Mouse (Mus musculus): ENCODE results near the gene Mpp6. TPM values are rescaled to one million over a fixed set of nuclear protein-coding genes. Genes with fewer than 3 reads are reported as not detected.

Gene Mpp6
- polyA plus RNA-seq, 1 experiment from 2014 or later: 65.2 TPM

DNA sequence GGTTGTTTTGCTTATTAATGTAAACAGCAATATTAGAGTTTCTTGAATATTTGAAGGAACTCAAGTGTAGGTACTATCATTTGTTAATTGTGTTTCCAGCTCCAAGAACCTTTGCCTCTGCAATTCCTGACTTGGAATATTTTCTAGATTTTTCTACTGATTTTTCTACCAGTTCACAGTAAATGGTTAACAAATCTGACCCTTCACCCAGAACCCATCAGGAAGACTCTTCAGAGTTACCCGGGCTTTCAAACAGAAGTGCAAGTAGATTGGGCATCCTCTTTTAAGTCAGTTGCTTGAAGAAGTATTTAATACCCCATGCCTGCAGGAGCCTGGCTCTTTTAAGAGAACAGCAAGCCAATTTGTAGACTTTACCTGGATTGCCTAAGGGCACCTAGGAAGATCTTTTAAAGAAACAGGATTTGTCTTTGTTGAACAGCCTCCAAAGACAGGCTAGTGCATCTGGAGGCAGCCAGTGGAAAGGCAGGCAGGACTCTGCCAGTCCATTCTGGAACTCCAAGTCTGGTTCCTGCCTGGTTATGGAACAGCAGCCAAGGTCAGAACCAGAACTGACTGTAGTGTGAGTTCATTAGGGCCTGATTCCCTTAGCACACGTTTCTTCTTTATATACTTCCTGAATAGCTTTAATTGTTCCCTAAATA is 104.8 kb downstream of the Mpp6 start:
- 77% methylated on average over 2 of the region's 2 CpGs for WGBS
- Histone ChIP-seq H3K9ac (no peak overlapping the region), H3K4me3 (replicated peaks; ENCODE audit: low read length) (no peak overlapping the region), H3K9me3 (ENCODE audit: control insufficient read depth, low read length) (no peaks in the 10 kb centered on the region), H3K27me3 (ENCODE audit: control insufficient read depth, insufficient read depth, low read length) (no peaks in the 10 kb centered on the region), H3K4me1 (replicated peaks; ENCODE audit: control insufficient read depth, insufficient read depth, low read length) (no peaks in the 10 kb centered on the region), H3K4me2 (replicated peaks) (no peak overlapping the region), H3K27ac (no peak overlapping the region), H3K36me3 (replicated peaks; ENCODE audit: control insufficient read depth, insufficient read depth) (peaks cover 28% of the 10 kb centered on the region)
- no peak for DNase-seq (ENCODE audit: low spot score)
- no peak for ATAC-seq (ENCODE audit: low FRiP score)

DNA sequence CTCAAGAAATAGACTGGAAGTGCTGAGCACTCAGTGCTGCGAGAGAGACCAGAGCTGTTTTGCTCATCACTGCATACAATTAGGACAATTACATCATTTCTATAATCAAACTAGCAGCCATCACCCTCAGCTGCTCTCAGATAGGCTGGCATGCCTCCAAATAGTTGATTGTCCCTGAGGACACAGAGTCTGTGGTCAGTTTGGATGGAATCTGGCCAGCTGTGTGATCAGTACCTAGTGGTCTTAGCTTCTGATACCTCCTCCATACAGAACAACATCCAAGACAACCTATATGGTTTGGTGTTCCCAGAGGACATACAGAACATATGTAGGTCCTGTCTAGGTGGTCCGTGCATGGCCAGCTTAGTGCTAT is 105.3 kb downstream of the Mpp6 start:
- DNase-seq (ENCODE audit: low spot score): no peak

DNA sequence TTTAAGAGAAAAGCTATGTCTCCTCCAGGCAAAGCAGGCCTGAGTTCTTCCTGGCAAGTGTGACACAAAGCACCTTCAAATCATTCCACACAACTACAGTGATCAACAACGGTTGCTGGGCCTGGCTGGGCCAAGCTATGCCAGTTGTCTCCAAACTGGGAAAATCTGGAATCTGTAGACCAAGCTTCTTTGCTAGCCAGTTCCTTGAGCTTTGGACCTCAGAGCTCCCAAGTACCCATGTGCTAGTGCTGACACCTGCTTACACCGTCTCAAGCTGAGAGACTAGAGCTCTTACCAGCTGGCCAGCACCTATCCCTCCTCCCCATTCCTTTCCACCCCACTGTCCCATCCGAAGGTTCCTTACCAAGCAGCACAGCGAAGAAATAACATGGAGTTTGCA is 105.9 kb downstream of the Mpp6 start:
- no peak overlapping the region for H3K4me2 ChIP-seq (replicated peaks)
- H3K27ac ChIP-seq: no peak overlapping the region
- H3K36me3 ChIP-seq (replicated peaks; ENCODE audit: control insufficient read depth, insufficient read depth): peaks cover 28% of the 10 kb centered on the region
- no peak overlapping the region for H3K9ac ChIP-seq
- no peak overlapping the region for H3K4me3 ChIP-seq (replicated peaks; ENCODE audit: low read length)
- H3K4me1 ChIP-seq (replicated peaks; ENCODE audit: control insufficient read depth, insufficient read depth, low read length): no peaks in the 10 kb centered on the region
- no peaks in the 10 kb centered on the region for H3K9me3 ChIP-seq (ENCODE audit: control insufficient read depth, low read length)
- 92% methylated on average over 4 of the region's 4 CpGs for WGBS
- DNase-seq (ENCODE audit: low spot score) (no peak), ATAC-seq (ENCODE audit: low FRiP score) (no peak)
- no peaks in the 10 kb centered on the region for H3K27me3 ChIP-seq (ENCODE audit: control insufficient read depth, insufficient read depth, low read length)

More for the DNA sequence above, 105.3 kb downstream of the Mpp6 start:
- no peaks in the 10 kb centered on the region for H3K27me3 ChIP-seq (ENCODE audit: control insufficient read depth, insufficient read depth, low read length)
- no peak overlapping the region for H3K9ac ChIP-seq
- no peak overlapping the region for H3K4me3 ChIP-seq (replicated peaks; ENCODE audit: low read length)
- H3K4me1 ChIP-seq (replicated peaks; ENCODE audit: control insufficient read depth, insufficient read depth, low read length): no peaks in the 10 kb centered on the region
- H3K36me3 ChIP-seq (replicated peaks; ENCODE audit: control insufficient read depth, insufficient read depth): peaks cover 28% of the 10 kb centered on the region
- H3K27ac ChIP-seq: no peak overlapping the region
- 85% methylated on average over 2 of the region's 2 CpGs for WGBS
- ATAC-seq (ENCODE audit: low FRiP score): no peak
- no peaks in the 10 kb centered on the region for H3K9me3 ChIP-seq (ENCODE audit: control insufficient read depth, low read length)
- no peak overlapping the region for H3K4me2 ChIP-seq (replicated peaks)

- ATAC-seq (ENCODE audit: low FRiP score) (no peak), DNase-seq (ENCODE audit: low spot score) (no peak)
- no peak overlapping the region for H3K4me2 ChIP-seq (replicated peaks)
- H3K36me3 ChIP-seq (replicated peaks; ENCODE audit: control insufficient read depth, insufficient read depth): peaks cover 28% of the 10 kb centered on the region
- H3K9ac ChIP-seq: no peak overlapping the region
- H3K4me1 ChIP-seq (replicated peaks; ENCODE audit: control insufficient read depth, insufficient read depth, low read length): no peaks in the 10 kb centered on the region
- H3K9me3 ChIP-seq (ENCODE audit: control insufficient read depth, low read length): no peaks in the 10 kb centered on the region
- no peak overlapping the region for H3K4me3 ChIP-seq (replicated peaks; ENCODE audit: low read length)
- 79% methylated on average over 3 of the region's 3 CpGs for WGBS
- H3K27me3 ChIP-seq (ENCODE audit: control insufficient read depth, insufficient read depth, low read length): no peaks in the 10 kb centered on the region
- no peak overlapping the region for H3K27ac ChIP-seq
Observed at GRCm38 (mm10) chr6:50218628-50219027, 108.6 kb downstream of the Mpp6 start.

GRCm38 (mm10) chr6:50219066-50219465 is 109.0 kb downstream of the Mpp6 start:
- WGBS: 97% methylated on average over 6 of the region's 6 CpGs
- Histone ChIP-seq H3K27me3 (ENCODE audit: control insufficient read depth, insufficient read depth, low read length) (no peaks in the 10 kb centered on the region), H3K9ac (no peak overlapping the region), H3K36me3 (replicated peaks; ENCODE audit: control insufficient read depth, insufficient read depth) (peaks cover 28% of the 10 kb centered on the region), H3K4me1 (replicated peaks; ENCODE audit: control insufficient read depth, insufficient read depth, low read length) (no peaks in the 10 kb centered on the region), H3K9me3 (ENCODE audit: control insufficient read depth, low read length) (no peaks in the 10 kb centered on the region), H3K4me2 (replicated peaks) (no peak overlapping the region), H3K27ac (no peak overlapping the region), H3K4me3 (replicated peaks; ENCODE audit: low read length) (no peak overlapping the region)
- no peak for ATAC-seq (ENCODE audit: low FRiP score)
- no peak for DNase-seq (ENCODE audit: low spot score)

- DNase-seq (ENCODE audit: low spot score) (no peak), ATAC-seq (ENCODE audit: low FRiP score) (no peak)
- Histone ChIP-seq H3K27me3 (ENCODE audit: control insufficient read depth, insufficient read depth, low read length) (no peaks in the 10 kb centered on the region), H3K4me3 (replicated peaks; ENCODE audit: low read length) (no peak overlapping the region), H3K9ac (no peak overlapping the region), H3K36me3 (replicated peaks; ENCODE audit: control insufficient read depth, insufficient read depth) (peaks cover 23% of the 10 kb centered on the region), H3K4me2 (replicated peaks) (no peak overlapping the region), H3K9me3 (ENCODE audit: control insufficient read depth, low read length) (no peaks in the 10 kb centered on the region), H3K4me1 (replicated peaks; ENCODE audit: control insufficient read depth, insufficient read depth, low read length) (no peaks in the 10 kb centered on the region), H3K27ac (no peak overlapping the region)
- 62% methylated on average over 6 of the region's 6 CpGs for WGBS
Observed at GRCm38 (mm10) chr6:50220863-50221262, 110.8 kb downstream of the Mpp6 start.

GRCm38 (mm10) chr6:50222351-50222750 is 112.3 kb downstream of the Mpp6 start:
- DNase-seq (ENCODE audit: low spot score) (no peak), ATAC-seq (ENCODE audit: low FRiP score) (no peak)
- Histone ChIP-seq H3K9me3 (ENCODE audit: control insufficient read depth, low read length) (no peaks in the 10 kb centered on the region), H3K9ac (no peak overlapping the region), H3K36me3 (replicated peaks; ENCODE audit: control insufficient read depth, insufficient read depth) (peaks cover 21% of the 10 kb centered on the region), H3K4me3 (replicated peaks; ENCODE audit: low read length) (no peak overlapping the region), H3K4me1 (replicated peaks; ENCODE audit: control insufficient read depth, insufficient read depth, low read length) (no peaks in the 10 kb centered on the region), H3K27ac (no peak overlapping the region), H3K4me2 (replicated peaks) (no peak overlapping the region), H3K27me3 (ENCODE audit: control insufficient read depth, insufficient read depth, low read length) (no peaks in the 10 kb centered on the region)
- 82% methylated on average over 5 of the region's 5 CpGs for WGBS

DNA sequence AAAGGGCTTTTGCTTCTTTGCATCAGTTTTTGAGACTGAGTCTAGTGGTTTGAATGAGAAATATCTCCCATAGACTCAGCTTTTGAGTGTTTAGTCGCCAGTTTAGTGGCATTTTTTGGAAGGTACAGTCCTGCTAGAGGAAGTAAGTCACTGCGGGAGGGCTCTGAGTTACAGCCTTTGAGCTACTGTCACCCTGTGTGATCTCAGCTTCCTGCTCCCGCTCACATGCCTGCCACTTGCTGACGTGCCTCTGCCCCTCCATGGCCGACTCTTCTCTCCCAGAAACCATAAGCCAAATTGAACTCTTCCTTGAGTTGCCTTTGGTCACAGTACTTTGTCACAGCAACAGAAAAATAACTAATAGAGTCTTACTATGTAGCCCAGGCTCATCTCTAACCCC is 112.9 kb downstream of the Mpp6 start:
- Histone ChIP-seq H3K27me3 (ENCODE audit: control insufficient read depth, insufficient read depth, low read length) (no peaks in the 10 kb centered on the region), H3K4me2 (replicated peaks) (no peak overlapping the region), H3K4me1 (replicated peaks; ENCODE audit: control insufficient read depth, insufficient read depth, low read length) (no peaks in the 10 kb centered on the region), H3K9me3 (ENCODE audit: control insufficient read depth, low read length) (no peaks in the 10 kb centered on the region), H3K27ac (no peak overlapping the region), H3K36me3 (replicated peaks; ENCODE audit: control insufficient read depth, insufficient read depth) (peaks cover 17% of the 10 kb centered on the region), H3K9ac (no peak overlapping the region), H3K4me3 (replicated peaks; ENCODE audit: low read length) (no peak overlapping the region)
- WGBS: 72% methylated on average over 5 of the region's 5 CpGs
- DNase-seq (ENCODE audit: low spot score) (no peak), ATAC-seq (ENCODE audit: low FRiP score) (no peak)

DNA sequence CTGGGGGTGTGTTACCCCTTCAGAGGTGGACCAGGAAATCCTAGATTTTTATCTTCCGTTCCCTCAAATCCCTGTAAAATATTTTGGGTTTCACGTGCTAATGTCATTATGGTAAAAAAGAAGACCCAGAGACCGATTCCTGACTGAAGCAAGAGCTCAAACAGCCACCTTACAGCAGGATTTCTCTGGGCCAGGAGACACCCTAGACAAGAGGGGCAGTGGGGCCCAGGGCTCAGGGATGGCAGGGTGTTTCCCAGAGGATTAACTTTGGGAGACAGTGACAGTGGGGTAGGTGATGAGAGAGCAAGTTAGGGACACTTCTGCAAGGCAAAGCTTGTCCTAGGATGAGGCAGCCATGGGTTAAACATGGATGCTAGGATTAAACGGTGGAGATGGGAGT is 113.6 kb downstream of the Mpp6 start:
- DNase-seq (ENCODE audit: low spot score) (no peak), ATAC-seq (ENCODE audit: low FRiP score) (no peak)
- Histone ChIP-seq H3K9me3 (ENCODE audit: control insufficient read depth, low read length) (no peaks in the 10 kb centered on the region), H3K36me3 (replicated peaks; ENCODE audit: control insufficient read depth, insufficient read depth) (peaks cover 13% of the 10 kb centered on the region), H3K27ac (no peak overlapping the region), H3K27me3 (ENCODE audit: control insufficient read depth, insufficient read depth, low read length) (no peaks in the 10 kb centered on the region), H3K9ac (no peak overlapping the region), H3K4me2 (replicated peaks) (no peak overlapping the region), H3K4me3 (replicated peaks; ENCODE audit: low read length) (no peak overlapping the region), H3K4me1 (replicated peaks; ENCODE audit: control insufficient read depth, insufficient read depth, low read length) (no peaks in the 10 kb centered on the region)
- 93% methylated on average over 4 of the region's 4 CpGs for WGBS

- 93% methylated on average over 5 of the region's 5 CpGs for WGBS
- H3K27me3 ChIP-seq (ENCODE audit: control insufficient read depth, insufficient read depth, low read length): no peaks in the 10 kb centered on the region
- peaks cover 4% of the 10 kb centered on the region; the same call in 1 of the 2 replicates for H3K36me3 ChIP-seq (replicated peaks; ENCODE audit: control insufficient read depth, insufficient read depth)
- no peaks in the 10 kb centered on the region for H3K4me1 ChIP-seq (replicated peaks; ENCODE audit: control insufficient read depth, insufficient read depth, low read length)
- no peak overlapping the region for H3K9ac ChIP-seq
- ATAC-seq (ENCODE audit: low FRiP score) (no peak), DNase-seq (ENCODE audit: low spot score) (no peak)
- no peak overlapping the region for H3K4me3 ChIP-seq (replicated peaks; ENCODE audit: low read length)
- no peak overlapping the region for H3K27ac ChIP-seq
- H3K4me2 ChIP-seq (replicated peaks): no peak overlapping the region
- no peaks in the 10 kb centered on the region for H3K9me3 ChIP-seq (ENCODE audit: control insufficient read depth, low read length)
Observed at GRCm38 (mm10) chr6:50225232-50225631, 115.2 kb downstream of the Mpp6 start.

Data from hindbrain, embryonic 14.5 days (tissue).